Mouse (Mus musculus) stomach, embryonic 15.5 days (tissue): ENCODE measurements around the gene Zrsr2. TPM values are rescaled to one million over a fixed set of nuclear protein-coding genes. Genes with fewer than 3 reads are reported as not detected.

Experiments used
- ATAC-seq: fragments of 200-750 bp; cut with Nextera tagmentation; 2 replicates; pipeline ENCODE4 v1.8.0; 2017; ENCODE audit warnings: low read depth, moderate number of reproducible peaks, moderate TSS enrichment; ENCODE audit not compliant: insufficient read depth, low FRiP score
- H3K27ac ChIP-seq: fragments of 300-500 bp; sonication (generic); 2 replicates; pipeline ENCODE4 v1.5.1; 2015; ENCODE audit warnings: mild to moderate bottlenecking, inconsistent platforms
- H3K27me3 ChIP-seq: fragments of 300-500 bp; sonication (generic); replicated peaks from 2 replicates; pipeline ENCODE4 v1.6.1; 2015; ENCODE audit warnings: inconsistent platforms
- H3K36me3 ChIP-seq: fragments of 300-500 bp; sonication (generic); 2 replicates; pipeline ENCODE4 v1.6.1; 2015; ENCODE audit warnings: inconsistent platforms
- H3K4me1 ChIP-seq: fragments of 300-500 bp; sonication (generic); 2 replicates; pipeline ENCODE4 v1.6.1; 2015; ENCODE audit warnings: inconsistent platforms
- H3K4me2 ChIP-seq: fragments of 300-500 bp; sonication (generic); 2 replicates; pipeline ENCODE4 v1.6.1; 2015; ENCODE audit warnings: mild to moderate bottlenecking, inconsistent platforms
- H3K4me3 ChIP-seq: fragments of 300-500 bp; sonication (generic); replicated peaks from 2 replicates; pipeline ENCODE4 v1.5.1; 2015; ENCODE audit warnings: inconsistent platforms
- H3K9ac ChIP-seq: fragments of 300-500 bp; sonication (generic); 2 replicates; pipeline ENCODE4 v1.6.1; 2015; ENCODE audit warnings: inconsistent platforms
- H3K9me3 ChIP-seq: fragments of 300-500 bp; sonication (generic); 2 replicates; pipeline ENCODE4 v1.6.1; 2016; ENCODE audit warnings: inconsistent platforms
- WGBS: fragments of 180-500 bp; shearing (Covaris S2); methylation state at CpG from one replicate; pipeline ENCODE4 v1.1.7; 2015; 5-methylcytosine and 5-hydroxymethylcytosine counted together
- polyA plus RNA-seq: library from polyadenylated mRNA; unstranded; fragments of >200 nt; fragmentation: Nextera tagmentation; extraction: Ambion mirVana; gene quantifications from 2 replicates; pipeline ENCODE4 v1.2.1, GENCODE M21; 2015

Gene Zrsr2
- polyA plus RNA-seq = 47.8 and 55.0 TPM in 2 replicates

DNA sequence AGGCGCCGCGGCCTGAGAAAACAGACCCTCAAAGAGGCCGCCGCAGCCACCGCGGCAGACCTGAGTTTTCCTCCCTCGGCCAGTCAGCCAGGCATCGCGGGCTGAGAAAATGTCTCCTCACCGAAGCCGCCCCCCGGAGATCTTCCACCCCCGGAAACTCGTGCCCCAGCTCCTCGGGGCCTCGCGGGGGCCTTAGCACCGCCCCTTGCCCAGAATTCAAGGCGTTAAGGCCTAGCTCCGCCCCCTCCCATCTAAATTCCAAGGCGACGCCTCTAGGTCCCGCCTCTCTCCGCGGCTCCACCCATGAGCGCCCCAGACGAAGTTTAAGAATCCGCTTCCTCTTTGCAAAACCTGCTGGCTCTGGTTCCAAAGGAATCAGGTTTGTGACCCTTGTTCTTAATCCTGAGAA is at the start of gene Zrsr2:
TSS of gene Zrsr2 (minus strand) at position 195 of the 409 bp plus-strand sequence.
- H3K4me1 ChIP-seq = no peaks in the 10 kb centered on the region
- WGBS = 13% methylated on average over 24 of the region's 29 CpGs
- peak within 1 kb of the TSS; percentile 50 for H3K4me2 ChIP-seq
- peak; percentile 96 for ATAC-seq
- no peaks in the 10 kb centered on the region for H3K9me3 ChIP-seq
- H3K27ac ChIP-seq = peak within 1 kb of the TSS; percentile 98
- peak within 1 kb of the TSS; percentile 65 for H3K4me3 ChIP-seq
- H3K27me3 ChIP-seq = no peaks in the 10 kb centered on the region
- peak within 1 kb of the TSS; percentile 78 for H3K9ac ChIP-seq
- H3K36me3 ChIP-seq = no peaks in the 10 kb centered on the region

GRCm38 (mm10) chrX:164004809-164005208 is 46.3 kb upstream of the Zrsr2 start:
- no peaks in the 10 kb centered on the region for H3K36me3 ChIP-seq
- H3K9me3 ChIP-seq = no peaks in the 10 kb centered on the region
- H3K4me2 ChIP-seq = no peak overlapping the region
- ATAC-seq = no peak
- H3K4me3 ChIP-seq = no peak overlapping the region
- no peaks in the 10 kb centered on the region for H3K4me1 ChIP-seq
- H3K27ac ChIP-seq = no peak overlapping the region
- WGBS = 35% methylated on average over 2 of the region's 2 CpGs
- H3K9ac ChIP-seq = no peak overlapping the region
- no peaks in the 10 kb centered on the region for H3K27me3 ChIP-seq

DNA sequence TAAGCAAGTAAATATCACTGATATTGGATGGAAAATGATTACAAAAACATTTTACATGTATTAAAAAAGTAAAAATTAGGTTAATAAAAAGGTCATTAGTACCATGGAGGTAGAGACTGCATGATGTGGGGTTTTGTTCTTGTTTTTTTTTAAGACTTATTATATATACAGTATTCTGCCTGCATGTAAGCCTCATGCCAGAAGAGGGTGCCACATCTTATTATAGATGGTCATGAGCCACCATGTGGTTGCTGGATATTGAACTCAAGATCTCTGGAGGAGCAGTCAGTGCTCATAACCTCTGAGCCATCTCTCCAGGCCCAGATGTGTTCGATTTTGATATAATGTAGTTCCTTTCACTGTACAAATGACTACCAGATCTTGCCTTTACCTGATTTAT is 41.4 kb upstream of the Zrsr2 start:
- H3K9me3 ChIP-seq = no peaks in the 10 kb centered on the region
- no peak overlapping the region for H3K4me2 ChIP-seq
- no peaks in the 10 kb centered on the region for H3K27me3 ChIP-seq
- H3K4me3 ChIP-seq = no peak overlapping the region
- no peak overlapping the region for H3K27ac ChIP-seq
- no peaks in the 10 kb centered on the region for H3K36me3 ChIP-seq
- 82% methylated on average over 1 of the region's 1 CpGs for WGBS
- no peaks in the 10 kb centered on the region for H3K4me1 ChIP-seq
- H3K9ac ChIP-seq = no peak overlapping the region
- ATAC-seq = no peak

- H3K27ac ChIP-seq = no peak overlapping the region
- H3K4me3 ChIP-seq = no peak overlapping the region
- H3K36me3 ChIP-seq = no peaks in the 10 kb centered on the region
- no peak overlapping the region for H3K9ac ChIP-seq
- no peak overlapping the region for H3K4me2 ChIP-seq
- H3K4me1 ChIP-seq = no peaks in the 10 kb centered on the region
- H3K27me3 ChIP-seq = no peaks in the 10 kb centered on the region
- 83% methylated on average over 3 of the region's 3 CpGs for WGBS
- no peaks in the 10 kb centered on the region for H3K9me3 ChIP-seq
- ATAC-seq = no peak
Measured at GRCm38 (mm10) chrX:163996754-163997153, 38.3 kb upstream of the Zrsr2 start.

GRCm38 (mm10) chrX:163987718-163988374 is 29.4 kb upstream of the Zrsr2 start:
- Histone ChIP-seq H3K36me3 (no peaks in the 10 kb centered on the region), H3K4me1 (no peaks in the 10 kb centered on the region), H3K27ac (no peak overlapping the region), H3K4me2 (no peak overlapping the region), H3K27me3 (no peaks in the 10 kb centered on the region), H3K9ac (no peak overlapping the region), H3K4me3 (no peak overlapping the region), H3K9me3 (no peaks in the 10 kb centered on the region)
- WGBS = 60% methylated on average over 3 of the region's 3 CpGs
- ATAC-seq = no peak

- H3K9me3 ChIP-seq = no peaks in the 10 kb centered on the region
- no peak overlapping the region for H3K4me3 ChIP-seq
- no peaks in the 10 kb centered on the region for H3K36me3 ChIP-seq
- 73% methylated on average over 6 of the region's 6 CpGs for WGBS
- H3K27me3 ChIP-seq = no peaks in the 10 kb centered on the region
- no peak overlapping the region for H3K9ac ChIP-seq
- no peak overlapping the region for H3K27ac ChIP-seq
- no peak overlapping the region for H3K4me2 ChIP-seq
- H3K4me1 ChIP-seq = no peaks in the 10 kb centered on the region
- ATAC-seq = no peak
Measured at GRCm38 (mm10) chrX:163982129-163982528, 23.7 kb upstream of the Zrsr2 start.

GRCm38 (mm10) chrX:163981500-163981899 is 23.0 kb upstream of the Zrsr2 start:
- no peak overlapping the region for H3K27ac ChIP-seq
- H3K9me3 ChIP-seq = no peaks in the 10 kb centered on the region
- no peak overlapping the region for H3K9ac ChIP-seq
- H3K4me3 ChIP-seq = no peak overlapping the region
- ATAC-seq = no peak
- 47% methylated on average over 4 of the region's 4 CpGs for WGBS
- no peaks in the 10 kb centered on the region for H3K36me3 ChIP-seq
- H3K4me1 ChIP-seq = no peaks in the 10 kb centered on the region
- no peak overlapping the region for H3K4me2 ChIP-seq
- H3K27me3 ChIP-seq = no peaks in the 10 kb centered on the region

DNA sequence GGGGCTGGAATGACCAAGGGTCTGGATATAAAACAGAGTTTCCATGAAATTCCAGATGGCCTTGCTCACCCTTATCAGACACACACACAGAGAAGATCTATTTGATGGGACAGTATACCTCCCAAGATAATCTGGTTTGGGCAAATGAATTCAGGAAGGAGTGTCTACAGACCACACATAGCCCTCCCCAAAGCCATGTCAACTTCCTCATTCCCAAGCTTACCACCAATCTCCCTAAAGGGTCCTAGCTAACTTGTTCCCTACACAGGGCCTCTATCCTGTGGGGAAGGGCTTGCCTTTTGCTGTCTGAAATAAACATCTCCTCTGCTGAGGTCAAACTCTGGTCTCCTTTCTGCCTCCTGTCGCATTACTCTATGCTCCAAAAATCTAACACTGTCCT is 22.6 kb upstream of the Zrsr2 start:
- Histone ChIP-seq H3K27ac (no peak overlapping the region), H3K9me3 (no peaks in the 10 kb centered on the region), H3K4me1 (no peaks in the 10 kb centered on the region), H3K27me3 (no peaks in the 10 kb centered on the region), H3K4me2 (no peak overlapping the region), H3K4me3 (no peak overlapping the region), H3K9ac (no peak overlapping the region), H3K36me3 (no peaks in the 10 kb centered on the region)
- WGBS = 92% methylated on average over 1 of the region's 1 CpGs
- ATAC-seq = no peak

DNA sequence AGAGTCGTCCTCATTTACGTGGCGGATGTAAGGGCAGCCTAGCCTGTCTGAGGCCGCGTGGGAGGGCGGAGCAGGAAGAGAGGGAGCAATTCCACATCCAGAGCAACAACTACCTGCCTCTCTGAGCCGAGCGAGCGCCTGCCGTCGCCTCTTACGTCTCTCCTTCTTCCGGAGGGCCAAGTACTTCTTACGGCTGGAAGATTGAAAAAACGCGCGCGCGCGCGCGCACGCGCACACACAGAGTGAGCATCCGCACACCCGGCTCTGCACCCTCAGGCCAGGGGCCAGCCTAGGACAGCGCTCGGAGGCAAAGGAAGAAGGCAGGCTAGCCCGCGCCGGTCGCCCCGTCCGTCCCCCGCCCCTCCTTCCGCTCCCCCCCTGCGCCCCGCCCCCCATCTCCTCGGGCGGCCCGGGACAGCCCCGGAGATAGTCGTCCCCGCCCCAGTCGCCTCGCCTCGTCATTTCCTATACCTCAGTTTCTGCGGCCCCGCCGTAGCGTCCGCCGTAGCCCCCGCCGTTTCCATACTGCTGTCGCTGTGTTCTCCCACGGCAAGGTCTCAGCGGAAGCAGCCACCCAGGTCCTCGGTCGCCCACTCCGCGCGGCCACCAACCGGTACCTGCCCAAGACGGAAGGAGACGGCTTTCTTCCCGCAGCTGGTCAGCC is 526 bp downstream of the Zrsr2 start:
- Histone ChIP-seq H3K4me2 (peak overlapping the region; percentile 50), H3K9ac (peak overlapping the region; percentile 78), H3K27me3 (no peaks in the 10 kb centered on the region), H3K4me1 (no peaks in the 10 kb centered on the region), H3K36me3 (no peaks in the 10 kb centered on the region), H3K4me3 (peak overlapping the region; percentile 65), H3K27ac (peak overlapping the region; percentile 98), H3K9me3 (no peaks in the 10 kb centered on the region)
- WGBS = 16% methylated on average over 41 of the region's 67 CpGs
- ATAC-seq = peak; percentile 90

GRCm38 (mm10) chrX:163957381-163957780 is 1.1 kb downstream of the Zrsr2 start:
- Histone ChIP-seq H3K4me1 (no peaks in the 10 kb centered on the region), H3K27me3 (no peaks in the 10 kb centered on the region), H3K27ac (peak overlapping the region; percentile 98), H3K36me3 (no peaks in the 10 kb centered on the region), H3K9ac (no peak overlapping the region), H3K9me3 (no peaks in the 10 kb centered on the region), H3K4me2 (peak overlapping the region; percentile 50), H3K4me3 (peak overlapping the region; percentile 65)
- no peak for ATAC-seq
- 27% methylated on average over 12 of the region's 12 CpGs for WGBS

- no peak for ATAC-seq
- Histone ChIP-seq H3K9ac (no peak overlapping the region), H3K36me3 (peaks cover 5% of the 10 kb centered on the region; the same call in 1 of the 2 replicates), H3K27me3 (no peaks in the 10 kb centered on the region), H3K27ac (no peak overlapping the region), H3K4me2 (no peak overlapping the region), H3K9me3 (no peaks in the 10 kb centered on the region), H3K4me3 (no peak overlapping the region), H3K4me1 (no peaks in the 10 kb centered on the region)
- 64% methylated on average over 1 of the region's 1 CpGs for WGBS
Measured at GRCm38 (mm10) chrX:163951618-163952017, 6.8 kb downstream of the Zrsr2 start.

- WGBS = 95% methylated on average over 3 of the region's 3 CpGs
Measured at GRCm38 (mm10) chrX:163944381-163944780, 14.1 kb downstream of the Zrsr2 start.

More at GRCm38 (mm10) chrX:163944381-163944780, 14.1 kb downstream of the Zrsr2 start:
- H3K27me3 ChIP-seq = no peaks in the 10 kb centered on the region
- H3K36me3 ChIP-seq = no peaks in the 10 kb centered on the region
- H3K27ac ChIP-seq = no peak overlapping the region
- no peaks in the 10 kb centered on the region for H3K9me3 ChIP-seq
- H3K9ac ChIP-seq = no peak overlapping the region
- no peak for ATAC-seq
- H3K4me3 ChIP-seq = no peak overlapping the region
- no peak overlapping the region for H3K4me2 ChIP-seq
- no peaks in the 10 kb centered on the region for H3K4me1 ChIP-seq
